Mouse (Mus musculus) erythroblast, embryonic 14.5 days (primary cell): Measurements from ENCODE around the gene Olfr1016. TPM values are rescaled to one million over a fixed set of nuclear protein-coding genes. Genes with fewer than 3 reads are reported as not detected.

Experiments
- H3K27me3 ChIP-seq: 2 replicates; pipeline ENCODE4 v1.6.1; 2012; ENCODE audit warnings: inconsistent platforms; ENCODE audit not compliant: control insufficient read depth
- H3K36me3 ChIP-seq: 2 replicates; pipeline ENCODE4 v1.6.1; 2012; ENCODE audit warnings: mild to moderate bottlenecking, inconsistent platforms; ENCODE audit not compliant: control insufficient read depth
- H3K4me1 ChIP-seq: 2 replicates; pipeline ENCODE4 v1.6.1; 2012; ENCODE audit warnings: inconsistent platforms; ENCODE audit not compliant: control insufficient read depth
- H3K4me3 ChIP-seq: replicated peaks from 2 replicates; pipeline ENCODE3; 2012; ENCODE audit warnings: moderate library complexity, mild to moderate bottlenecking, inconsistent platforms
- H3K9me3 ChIP-seq: 2 replicates; pipeline ENCODE4 v1.6.1; 2012; ENCODE audit warnings: low read length, inconsistent platforms, mixed read lengths; ENCODE audit not compliant: control insufficient read depth
- GATA1 ChIP-seq: IDR thresholded peaks from 2 replicates; pipeline ENCODE4 v1.6.1; 2012; ENCODE audit warnings: low read length, inconsistent platforms, mixed read lengths
- TAL1 ChIP-seq: IDR thresholded peaks from 3 replicates; pipeline ENCODE4 v1.6.1; 2012; ENCODE audit warnings: low read length, inconsistent platforms, mixed read lengths
- polyA plus RNA-seq: library from polyadenylated mRNA; stranded (reverse); fragments of >175 nt; gene quantifications from 2 replicates; pipeline ENCODE4 v1.2.3, GENCODE M21; 2012

Olfr1016 gene
- not detected in 2 replicates for polyA plus RNA-seq

DNA sequence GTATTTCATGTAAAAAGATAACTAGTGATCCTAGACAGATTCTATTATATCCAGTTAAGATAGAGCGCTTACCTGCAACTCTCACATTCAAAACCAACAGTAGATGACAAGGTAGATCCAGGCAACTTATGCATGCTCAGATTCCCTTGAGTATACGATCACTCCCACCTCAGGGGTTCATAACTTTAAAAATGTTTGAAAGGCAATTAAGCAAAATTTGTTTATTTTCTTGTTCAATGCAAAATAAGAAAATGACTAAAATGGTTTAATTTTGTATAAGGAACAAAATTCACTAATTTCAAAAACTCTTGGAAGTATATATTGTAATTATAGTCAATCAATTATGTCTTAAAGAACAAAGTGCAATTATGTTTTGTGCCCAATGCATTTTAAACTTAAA lies at the start of gene Olfr1016:
Olfr1016 (minus strand) TSS at position 101 of the 400 bp plus-strand sequence.
- TF ChIP-seq TAL1 (no peak), GATA1 (no peak)
- H3K4me3 ChIP-seq = no peak within 1 kb of the TSS
- H3K4me1 ChIP-seq = no peaks in the 10 kb centered on the region
- no peaks in the 10 kb centered on the region for H3K9me3 ChIP-seq
- no peaks in the 10 kb centered on the region for H3K27me3 ChIP-seq
- H3K36me3 ChIP-seq = no peaks in the 10 kb centered on the region

DNA sequence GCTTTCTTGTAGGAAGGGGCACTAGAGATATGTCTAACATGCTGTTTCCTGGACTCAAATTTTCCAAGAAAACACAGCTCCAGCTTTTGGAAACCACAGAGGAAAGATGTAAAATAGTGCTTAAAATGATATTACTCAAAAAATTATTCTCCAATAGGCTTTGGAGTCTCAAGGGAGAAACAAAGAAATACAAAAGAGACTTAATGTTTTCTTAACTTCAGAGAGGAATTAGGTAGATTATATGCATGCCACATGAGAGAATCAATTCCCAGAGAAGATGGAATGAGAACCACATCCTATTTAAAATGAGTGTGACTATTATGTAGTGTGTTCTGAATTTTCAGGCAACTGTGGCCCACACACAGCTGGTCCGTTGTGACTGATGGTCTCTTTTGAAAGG lies 44.4 kb upstream of the Olfr1016 start, which contains the start of gene Olfr1020:
Olfr1020 (plus strand) TSS at position 301 of the 400 bp plus-strand sequence.
- H3K27me3 ChIP-seq = no peaks in the 10 kb centered on the region
- no peaks in the 10 kb centered on the region for H3K36me3 ChIP-seq
- H3K4me3 ChIP-seq = no peak within 1 kb of the TSS
- H3K4me1 ChIP-seq = no peaks in the 10 kb centered on the region
- TF ChIP-seq GATA1 (no peak), TAL1 (no peak)
- peaks cover 2% of the 10 kb centered on the region; the same call in 1 of the 2 replicates for H3K9me3 ChIP-seq

DNA sequence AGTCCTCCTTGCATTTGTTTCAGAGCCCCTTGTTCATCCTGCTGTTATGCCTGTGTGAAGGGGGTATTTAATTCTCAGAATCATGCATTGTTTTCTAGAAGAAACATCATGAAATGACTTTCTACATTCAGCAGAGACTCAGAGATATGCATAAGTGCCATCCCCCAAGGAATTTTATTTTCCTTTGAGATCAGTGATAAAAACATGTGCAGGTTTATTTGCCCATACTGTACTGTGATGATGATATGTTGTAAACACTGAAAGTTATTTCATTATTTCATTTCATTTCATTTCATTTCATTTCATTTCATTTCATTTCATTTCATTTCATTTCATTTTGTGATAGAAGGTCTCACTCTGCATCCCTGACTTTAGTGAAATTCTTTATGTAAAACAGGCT lies 43.0 kb upstream of the Olfr1016 start, which contains the start of gene Olfr1019:
Olfr1019 (minus strand) TSS at position 101 of the 400 bp plus-strand sequence.
- TF ChIP-seq GATA1 = no peak
- TF ChIP-seq TAL1 = no peak
- Histone ChIP-seq H3K36me3 (no peaks in the 10 kb centered on the region), H3K27me3 (no peaks in the 10 kb centered on the region), H3K4me3 (no peak within 1 kb of the TSS), H3K9me3 (0 out of 2 replicates have a peak, but pooled peaks cover 2% of the 10 kb centered on the region), H3K4me1 (no peaks in the 10 kb centered on the region)

DNA sequence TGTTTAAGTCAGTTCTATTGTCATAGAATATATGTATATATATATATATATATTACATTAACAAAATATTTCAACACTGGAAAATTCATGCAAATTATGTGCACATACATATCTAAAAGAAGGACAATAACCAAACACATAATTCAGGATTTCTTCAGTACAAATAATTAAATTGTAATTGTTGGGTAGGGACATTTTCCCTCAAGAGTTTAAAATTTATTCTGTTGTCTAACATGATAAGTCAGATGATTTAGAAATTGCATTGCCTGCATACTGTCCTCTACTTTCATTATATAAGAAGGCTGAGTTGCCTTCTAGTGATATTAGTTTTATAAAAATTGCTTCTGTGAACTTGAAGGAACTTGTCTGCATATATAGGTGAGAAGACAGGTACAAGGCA lies 15.8 kb upstream of the Olfr1016 start, which contains the start of gene Olfr1018:
Olfr1018 (plus strand) TSS at position 301 of the 400 bp plus-strand sequence.
- TF ChIP-seq TAL1 (no peak), GATA1 (no peak)
- no peak within 1 kb of the TSS for H3K4me3 ChIP-seq
- no peaks in the 10 kb centered on the region; the same call in 1 of the 2 replicates for H3K9me3 ChIP-seq
- no peaks in the 10 kb centered on the region for H3K4me1 ChIP-seq
- no peaks in the 10 kb centered on the region for H3K27me3 ChIP-seq
- no peaks in the 10 kb centered on the region for H3K36me3 ChIP-seq

DNA sequence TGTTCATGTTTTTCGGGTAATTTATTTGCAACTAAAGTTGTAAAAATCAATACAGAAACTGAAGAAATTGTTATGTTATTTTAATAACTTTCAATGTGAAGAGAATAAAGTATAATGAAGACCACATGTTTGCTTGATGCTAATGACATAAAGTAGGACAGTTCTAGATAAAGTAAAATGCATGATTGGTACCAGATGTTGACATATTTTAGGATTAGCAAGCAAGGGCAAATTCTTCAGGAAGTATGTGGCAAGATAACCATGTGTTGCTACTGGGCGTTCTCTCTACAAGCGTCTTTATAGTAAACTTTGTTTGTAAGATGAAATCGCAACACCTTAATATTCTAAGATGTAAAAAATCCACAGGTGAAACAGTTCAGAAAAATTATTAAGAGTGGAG lies 2.2 kb upstream of the Olfr1016 start:
- Histone ChIP-seq H3K4me3 (no peak overlapping the region), H3K36me3 (no peaks in the 10 kb centered on the region), H3K27me3 (no peaks in the 10 kb centered on the region), H3K9me3 (no peaks in the 10 kb centered on the region), H3K4me1 (no peaks in the 10 kb centered on the region)
- TF ChIP-seq GATA1 (no peak), TAL1 (no peak)

DNA sequence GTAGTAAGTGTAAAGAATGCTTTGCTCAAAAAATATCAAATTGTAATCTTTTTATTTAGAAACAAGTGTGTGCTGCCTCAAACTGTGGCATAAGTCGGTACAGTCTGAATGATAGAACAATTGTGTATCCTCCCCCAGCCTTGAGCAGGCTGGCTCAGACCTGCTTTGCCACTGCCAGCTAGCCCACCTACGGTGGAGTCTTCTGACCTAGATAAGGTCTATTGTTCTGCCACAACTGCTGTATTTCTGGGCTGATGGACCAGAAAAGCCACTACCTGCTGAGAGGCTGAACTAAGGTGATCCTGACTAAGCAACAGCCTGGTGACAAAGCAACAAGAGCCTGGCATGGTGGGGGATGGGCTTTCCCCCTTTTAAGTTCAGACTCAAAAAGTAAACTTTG lies 10.0 kb downstream of the Olfr1016 start:
- no peaks in the 10 kb centered on the region for H3K36me3 ChIP-seq
- no peaks in the 10 kb centered on the region for H3K4me1 ChIP-seq
- no peaks in the 10 kb centered on the region for H3K9me3 ChIP-seq
- no peak overlapping the region for H3K4me3 ChIP-seq
- TF ChIP-seq GATA1 = no peak
- no peak for TF ChIP-seq TAL1
- H3K27me3 ChIP-seq = no peaks in the 10 kb centered on the region

DNA sequence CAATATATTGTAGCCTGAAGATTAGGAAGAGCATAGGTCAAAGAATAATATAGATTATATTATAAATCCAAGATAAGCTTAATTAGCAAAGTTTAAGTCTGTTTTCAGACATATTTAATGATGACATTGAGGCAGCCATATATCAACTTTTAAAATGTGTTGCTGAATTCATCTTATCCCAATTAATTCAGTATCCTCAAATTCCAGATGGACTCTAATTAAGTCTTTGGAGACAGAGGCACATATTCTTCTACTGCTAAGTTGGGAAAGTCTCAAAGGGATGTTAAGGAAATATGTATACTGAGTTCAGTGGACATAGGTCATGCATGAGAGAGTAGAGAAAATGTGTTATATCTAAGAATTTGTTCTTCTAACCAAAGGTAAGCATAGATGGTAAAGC lies 20.6 kb downstream of the Olfr1016 start, which contains the start of gene Olfr1015:
Olfr1015 (plus strand) TSS at position 301 of the 400 bp plus-strand sequence.
- Histone ChIP-seq H3K9me3 (peaks cover 6% of the 10 kb centered on the region), H3K4me3 (no peak within 1 kb of the TSS), H3K4me1 (no peaks in the 10 kb centered on the region), H3K27me3 (no peaks in the 10 kb centered on the region), H3K36me3 (no peaks in the 10 kb centered on the region)
- TF ChIP-seq GATA1 = no peak
- no peak for TF ChIP-seq TAL1

DNA sequence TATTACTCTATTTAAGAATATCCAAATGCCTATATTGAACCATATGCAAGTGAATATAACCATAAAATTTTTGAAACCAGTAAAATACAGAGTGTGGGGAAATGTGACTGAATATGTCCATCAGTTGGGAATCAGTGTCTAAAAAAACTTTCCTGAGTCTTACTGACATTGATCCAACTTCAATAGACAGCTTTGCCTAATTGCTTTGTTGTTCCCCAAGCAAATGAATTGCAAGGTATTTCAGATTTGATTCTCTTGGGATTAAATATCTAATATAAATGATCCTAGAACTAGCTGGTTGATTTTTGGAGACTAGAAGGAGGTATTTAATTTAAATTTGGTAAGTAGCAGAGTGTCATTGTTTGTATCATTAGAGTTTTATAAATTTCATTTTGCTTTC lies 29.9 kb downstream of the Olfr1016 start, which contains the start of gene Olfr1014:
Olfr1014 (plus strand) TSS at position 301 of the 400 bp plus-strand sequence.
- H3K9me3 ChIP-seq = no peaks in the 10 kb centered on the region
- TF ChIP-seq GATA1 (no peak), TAL1 (no peak)
- H3K4me1 ChIP-seq = no peaks in the 10 kb centered on the region
- no peaks in the 10 kb centered on the region for H3K27me3 ChIP-seq
- no peaks in the 10 kb centered on the region for H3K36me3 ChIP-seq
- H3K4me3 ChIP-seq = no peak within 1 kb of the TSS

DNA sequence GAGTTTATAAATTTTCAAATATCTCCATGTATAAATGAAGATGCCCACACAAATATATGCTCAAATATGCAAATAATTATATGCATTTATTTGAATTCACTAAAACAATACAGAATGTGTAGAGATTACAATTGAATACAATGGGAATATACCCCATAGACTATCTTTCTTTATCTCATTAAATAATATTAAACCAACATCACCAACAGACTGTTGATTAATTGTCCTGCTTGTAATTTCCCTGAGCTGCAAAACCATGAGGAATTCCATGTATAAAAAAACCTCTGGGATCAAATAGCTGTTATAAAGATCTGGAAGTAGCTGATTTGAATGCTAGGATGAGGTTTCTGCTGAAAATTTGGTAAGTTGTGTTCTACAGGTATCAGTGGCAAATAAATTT lies 35.5 kb downstream of the Olfr1016 start, which contains the start of gene Olfr1013:
Olfr1013 (plus strand) TSS at position 301 of the 400 bp plus-strand sequence.
- TF ChIP-seq GATA1 = no peak
- TF ChIP-seq TAL1 = no peak
- Histone ChIP-seq H3K27me3 (no peaks in the 10 kb centered on the region), H3K9me3 (no peaks in the 10 kb centered on the region)

More for the DNA sequence above, 35.5 kb downstream of the Olfr1016 start, which contains the start of gene Olfr1013:
- H3K4me1 ChIP-seq = no peaks in the 10 kb centered on the region
- H3K36me3 ChIP-seq = no peaks in the 10 kb centered on the region
- H3K4me3 ChIP-seq = no peak within 1 kb of the TSS
